16 mouse cellular contexts compared by ENCODE assay signal in the genomic region with DNA sequence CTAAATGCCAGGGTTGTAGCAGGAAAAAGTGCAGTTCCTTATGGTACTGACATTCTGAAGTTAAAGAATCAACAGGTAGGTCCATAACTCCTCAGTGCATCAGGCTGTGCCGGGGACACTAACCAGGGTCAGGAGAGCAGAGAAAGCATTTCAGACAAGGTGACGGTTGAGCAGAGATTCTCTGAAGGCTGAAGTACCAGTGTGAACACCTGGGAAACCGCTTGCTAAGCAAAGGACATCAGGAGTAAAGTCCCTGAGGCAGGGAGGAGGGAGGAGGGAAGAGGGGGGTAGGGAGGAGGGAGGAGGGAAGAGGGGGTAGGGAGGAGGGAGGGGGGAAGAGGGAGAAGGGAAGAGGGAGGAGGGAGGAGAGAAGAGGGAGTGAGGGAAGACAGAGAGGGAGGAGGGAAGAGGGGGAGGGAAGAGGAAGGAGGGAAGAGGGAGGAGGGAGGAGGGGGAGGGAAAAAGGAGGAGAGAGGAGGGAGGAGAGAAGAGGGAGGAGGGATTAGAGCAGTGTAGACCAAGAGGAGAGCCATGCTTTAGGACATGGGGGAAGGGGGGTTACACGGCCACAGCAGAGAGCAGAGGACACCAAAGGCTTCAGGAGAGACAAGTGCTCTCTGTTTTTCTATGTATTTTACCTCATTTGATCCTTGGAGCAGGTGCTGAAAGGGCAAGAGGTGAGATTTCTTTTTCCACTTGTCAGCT. TPM values are rescaled to one million over a fixed set of nuclear protein-coding genes. Genes with fewer than 3 reads are reported as not detected.
A peak's percentile ranks its signal among the peaks of the same experiment; 100 is the strongest.
DNase-seq lines count a peak whose midpoint lies in the region; ATAC-seq and TF ChIP-seq lines count a peak whose summit lies in the region.
"Had no signal": no experiment of that assay in that cellular context is flagged by ENCODE, and none has a peak within 500 bp of the region (broad histone marks: within the 10 kb centered on the region; RNA-seq: fewer than 3 reads in every experiment).

No protein-coding gene starts in this region.

- WGBS in heart, embryonic 14.5 days, result 73% methylated on average over 4 of the region's 4 CpGs
- 36% methylated on average over 4 of the region's 4 CpGs for WGBS in kidney, embryonic 16.5 days
- 87% methylated on average over 4 of the region's 4 CpGs for WGBS in cerebellum, adult 2 months

- H3K36me3 ChIP-seq in heart, embryonic 14.5 days (ENCODE audit: control insufficient read depth, insufficient read depth, low read length), result no peaks in the 10 kb centered on the region
- no peaks in the 10 kb centered on the region for H3K36me3 ChIP-seq in kidney, embryonic 16.5 days (ENCODE audit: insufficient read depth, low read length)
- H3K36me3 ChIP-seq: hindbrain, embryonic 15.5 days; midbrain, embryonic 13.5 days; neural tube, embryonic 12.5 days had no signal

- no peak overlapping the region for H3K4me3 ChIP-seq in heart, embryonic 14.5 days (ENCODE audit: control insufficient read depth in 1 of 2, insufficient read depth in 1 of 2, low read depth in 1 of 2, low read length in 2 of 2)
- H3K4me3 ChIP-seq in layer of hippocampus, adult 2 months, result no peak overlapping the region
- H3K4me3 ChIP-seq in kidney, embryonic 16.5 days (ENCODE audit: low read length), result no peak overlapping the region
- H3K4me3 ChIP-seq in cerebellum, adult 2 months (replicated peaks; ENCODE audit: insufficient read depth, low read depth, low read length), result no peak overlapping the region
- H3K4me3 ChIP-seq: hindbrain, embryonic 15.5 days; midbrain, embryonic 13.5 days; neural tube, embryonic 12.5 days had no signal

- DNase-seq in heart, postnatal 25 days (ENCODE audit: low spot score), result no peak
- no peak for DNase-seq in layer of hippocampus, adult 2 months (ENCODE audit: low spot score in 2 of 2)
- no peak for DNase-seq in layer of hippocampus, adult 9-10 months (ENCODE audit: low spot score)
- peak; percentile 41 for DNase-seq in kidney, adult 9 months
- no peak for DNase-seq in cerebellum, adult 2 months
- DNase-seq: cerebellum, adult 18-20 months; liver, postnatal 0 days had no signal

- H3K4me2 ChIP-seq in heart, embryonic 14.5 days (ENCODE audit: low read length), result no peak overlapping the region
- H3K4me2 ChIP-seq in kidney, embryonic 16.5 days (replicated peaks; ENCODE audit: low read depth, low read length), result no peak overlapping the region
- H3K4me2 ChIP-seq: hindbrain, embryonic 15.5 days; midbrain, embryonic 13.5 days; neural tube, embryonic 12.5 days had no signal

- TF ChIP-seq CTCF in layer of hippocampus, adult 2 months (conservative IDR thresholded peaks at IDR 0.05), result no peak
- TF ChIP-seq CTCF in cerebellum, adult 2 months (IDR thresholded peaks at IDR 0.05; ENCODE audit: borderline replicate concordance, insufficient read depth, low read depth, low read length), result no peak

- peaks cover 0 to 3% of the 10 kb centered on the region in 2 experiments; a peak in 3 of 4 replicates for H3K4me1 ChIP-seq in heart, embryonic 14.5 days (ENCODE audit: control insufficient read depth in 2 of 2, insufficient read depth in 2 of 2, low read length in 2 of 2)
- peaks cover 10% of the 10 kb centered on the region; the same call in 1 of the 2 replicates for H3K4me1 ChIP-seq in kidney, embryonic 16.5 days (ENCODE audit: insufficient read depth, low read length)
- peaks cover 38% of the 10 kb centered on the region for H3K4me1 ChIP-seq in cerebellum, adult 2 months (ENCODE audit: control insufficient read depth, insufficient read depth, low read length)
- H3K4me1 ChIP-seq: hindbrain, embryonic 15.5 days; midbrain, embryonic 13.5 days; neural tube, embryonic 12.5 days had no signal

- intact Hi-C loops in heart, postnatal 25 days (cut with DNase I), result no loop called here

- H3K9ac ChIP-seq in heart, embryonic 14.5 days (ENCODE audit: low read length), result peak overlapping the region; percentile 7; the same call in 1 of the 2 replicates
- H3K9ac ChIP-seq in kidney, embryonic 16.5 days (replicated peaks; ENCODE audit: low read length), result 0 out of 2 replicates have a peak overlapping the region, but pooled peaks have one; percentile 30
- H3K9ac ChIP-seq: hindbrain, embryonic 15.5 days; liver, postnatal 0 days; midbrain, embryonic 13.5 days; neural tube, embryonic 12.5 days had no signal

- H3K9me3 ChIP-seq in heart, embryonic 14.5 days (ENCODE audit: control insufficient read depth, low read length), result no peaks in the 10 kb centered on the region
- no peaks in the 10 kb centered on the region for H3K9me3 ChIP-seq in kidney, embryonic 16.5 days (ENCODE audit: low read length)
- H3K9me3 ChIP-seq: hindbrain, embryonic 15.5 days; midbrain, embryonic 13.5 days; neural tube, embryonic 12.5 days had no signal

- H3K27ac ChIP-seq in heart, embryonic 14.5 days (replicated peaks in 1 of 2; ENCODE audit: control insufficient read depth in 1 of 2, insufficient read depth in 1 of 2, low read depth in 2 of 2, low read length in 2 of 2), result peak overlapping the region; percentile 56 to 61
- H3K27ac ChIP-seq in layer of hippocampus, adult 2 months, result peak overlapping the region; percentile 10; the same call in 1 of the 2 replicates
- H3K27ac ChIP-seq in kidney, embryonic 16.5 days (ENCODE audit: low read length), result peak overlapping the region; percentile 64
- no peak overlapping the region for H3K27ac ChIP-seq in cerebellum, adult 2 months (ENCODE audit: insufficient read depth, low read length)
- H3K27ac ChIP-seq: hindbrain, embryonic 15.5 days; midbrain, embryonic 13.5 days; neural tube, embryonic 12.5 days; stomach, postnatal 0 days had no signal

- H3K27me3 ChIP-seq in heart, embryonic 14.5 days (ENCODE audit: control insufficient read depth, insufficient read depth, low read length), result no peaks in the 10 kb centered on the region
- H3K27me3 ChIP-seq in kidney, embryonic 16.5 days (ENCODE audit: insufficient read depth, low read length), result no peaks in the 10 kb centered on the region
- H3K27me3 ChIP-seq in cerebellum, adult 2 months (ENCODE audit: control insufficient read depth, insufficient read depth, low read length), result no peaks in the 10 kb centered on the region
- H3K27me3 ChIP-seq: hindbrain, embryonic 15.5 days; midbrain, embryonic 13.5 days; neural tube, embryonic 12.5 days had no signal

- ATAC-seq in heart, embryonic 14.5 days (ENCODE audit: insufficient number of reproducible peaks, insufficient read depth, low FRiP score, low read depth), result no peak
- ATAC-seq in kidney, embryonic 16.5 days (ENCODE audit: low FRiP score, low TSS enrichment), result no peak
- ATAC-seq: intestine, embryonic 16.5 days; liver, postnatal 0 days; midbrain, embryonic 13.5 days had no signal

- TF ChIP-seq POLR2A in cerebellum, adult 2 months (IDR thresholded peaks at IDR 0.05; ENCODE audit: borderline replicate concordance, insufficient read depth, low read length), result no peak

RNA-seq across cellular contexts. Expression of a gene that starts 32.2 kb away (rescaled TPM):
- polyA plus RNA-seq in heart, embryonic 14.5 days (2014; fragmentation: Nextera tagmentation; extraction: Ambion mirVana), result not detected in 2 replicates
- total RNA-seq in heart, postnatal 25 days (2021), result under 1 TPM in 1 of 2 experiments, not detected in 1; 0.08 TPM
- total RNA-seq in layer of hippocampus, adult 2 months (2021), result under 1 TPM; 0.25 to 0.61 TPM
- polyA plus RNA-seq in kidney, embryonic 16.5 days (2015; fragmentation: Nextera tagmentation; extraction: Ambion mirVana), result 0.06 and 0.11 TPM in 2 replicates
- 86.7 and 104 TPM in 2 replicates for polyA plus RNA-seq in cerebellum, adult 2 months (2012; rRNA removed)
- total RNA-seq: liver, adult 2 months; megakaryocyte, adult 5-6 weeks had no signal
- polyA plus RNA-seq: liver, adult 2 months; liver, postnatal 0 days had no signal

RNA-seq across cellular contexts. Expression of a gene that starts 54.4 kb away (rescaled TPM):
- polyA plus RNA-seq in heart, embryonic 14.5 days (2014; fragmentation: Nextera tagmentation; extraction: Ambion mirVana), result 1,748 and 1,849 TPM in 2 replicates
- 100 to 1,000 TPM; 785 to 951 TPM for total RNA-seq in heart, postnatal 25 days (2021)
- 100 to 1,000 TPM; 274 to 288 TPM for total RNA-seq in layer of hippocampus, adult 2 months (2021)
- polyA plus RNA-seq in kidney, embryonic 16.5 days (2015; fragmentation: Nextera tagmentation; extraction: Ambion mirVana), result 1,474 and 1,572 TPM in 2 replicates
- polyA plus RNA-seq in cerebellum, adult 2 months (2012; rRNA removed), result 1,317 and 1,324 TPM in 2 replicates

Comparison
In these comparisons a context has a peak if more than half of its experiments do, and no peak if none do; other contexts are left out.
1. RNA of a gene that starts 32.2 kb away (polyA plus RNA-seq): 86.7 to 104 TPM in cerebellum, adult 2 months; 0.06 to 0.11 TPM in kidney, embryonic 16.5 days and not detected in heart, embryonic 14.5 days; every median in the first group is over 10 times any median in the second.